Mouse (Mus musculus) gastrocnemius, postnatal 14 days (tissue): ENCODE data around the gene Sv2a. TPM values are rescaled to one million over a fixed set of nuclear protein-coding genes. Genes with fewer than 3 reads are reported as not detected.
A peak's percentile ranks its signal among the peaks of the same experiment; 100 is the strongest.
"Not testable (repeated sequence)": the region's sequence is repeated elsewhere in the genome, so short reads cannot be mapped to it uniquely, and the experiment has no call there.

Experiments used
- DNase-seq: peaks from one replicate; pipeline ENCODE4 v3.0.0; 2021; ENCODE audit warnings: mixed read lengths
- intact Hi-C: fragments of 180-260 bp; cut with DNase I; formaldehyde crosslinking; loops from one replicate; pipeline ENCODE4 v1.15.1; 2025; ENCODE audit warnings: low total_unique reads
- total RNA-seq, 2 experiments: library from RNA; stranded (reverse); gene quantifications; 2 replicates each; pipeline ENCODE4 v1.2.3; 2021

Gene Sv2a
- total RNA-seq, 2 experiments from 2014 or later: 1.8 to 4.0 TPM

DNA sequence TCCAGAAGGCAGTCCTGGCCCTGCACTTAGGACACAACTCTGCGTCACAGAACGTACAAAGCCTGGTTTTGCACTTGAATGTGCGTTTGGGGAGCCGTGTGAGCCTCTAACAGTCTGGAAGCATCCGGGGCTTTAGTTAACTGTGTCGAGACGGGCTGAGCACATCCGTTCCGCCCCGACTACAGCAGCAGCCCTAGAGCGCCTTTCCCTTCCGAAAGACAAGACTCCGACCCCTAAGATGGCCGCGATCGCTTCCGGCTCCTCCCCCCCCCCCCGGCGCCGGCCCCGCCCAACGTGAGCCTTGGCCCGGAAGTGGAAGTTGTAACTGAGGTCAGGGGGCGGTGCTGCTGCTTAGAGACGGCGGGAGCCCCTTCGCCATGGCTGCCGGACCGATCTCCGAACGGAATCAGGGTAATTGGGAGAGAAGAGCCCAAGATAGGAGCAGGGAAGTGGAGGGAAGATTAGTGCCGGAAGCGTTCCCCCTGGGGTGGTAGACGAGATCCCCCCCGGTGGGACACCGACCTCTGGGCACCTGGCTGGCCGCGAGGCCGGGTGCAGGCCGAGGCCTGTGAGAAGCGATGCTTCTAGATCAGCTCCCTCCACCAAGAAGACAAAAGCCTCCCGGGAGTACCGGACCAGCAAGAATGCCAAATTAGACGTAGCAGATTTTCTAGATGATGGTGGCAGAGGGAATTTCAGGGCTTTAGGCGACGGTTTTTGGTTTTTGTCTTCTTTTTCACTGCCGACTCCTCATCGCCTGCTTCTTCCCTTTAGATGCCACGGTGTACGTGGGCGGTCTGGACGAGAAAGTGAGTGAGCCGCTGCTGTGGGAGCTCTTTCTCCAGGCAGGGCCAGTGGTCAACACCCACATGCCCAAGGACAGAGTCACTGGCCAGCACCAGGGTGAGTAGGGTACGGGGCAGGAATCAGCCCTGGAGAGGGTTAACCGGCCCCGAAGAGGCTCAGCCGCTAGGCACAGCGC is 8.5 kb upstream of the Sv2a start, which contains the start of gene Sf3b4:
Gene Sf3b4, plus strand, starts transcription at position 136 of the 982 bp plus-strand sequence.
- intact Hi-C loops: no loop called here

DNA sequence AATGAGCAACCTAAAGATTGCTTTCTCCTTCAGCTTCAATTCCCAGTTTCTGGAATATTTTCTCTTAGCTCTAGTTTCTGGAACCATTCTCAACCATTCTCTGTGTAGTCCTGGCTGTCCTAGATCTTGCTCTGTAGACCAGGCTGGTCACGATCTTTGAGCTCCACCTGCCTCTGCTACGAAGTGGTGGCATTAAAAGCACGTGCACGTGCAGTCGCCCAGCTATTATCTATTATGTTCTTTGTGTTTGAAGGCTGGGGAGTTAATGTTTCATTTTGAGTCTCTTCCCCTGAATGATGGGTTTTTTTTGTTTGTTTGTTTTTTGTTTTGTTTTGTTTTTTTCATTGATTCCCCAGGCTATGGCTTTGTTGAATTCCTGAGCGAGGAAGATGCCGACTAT is 7.8 kb upstream of the Sv2a start:
- intact Hi-C loops: no loop called here
- DNase-seq: no peak

More for the DNA sequence above, 8.5 kb upstream of the Sv2a start, which contains the start of gene Sf3b4:
- peak; percentile 84 for DNase-seq

GRCm38 (mm10) chr3:96174042-96174441 is 6.9 kb upstream of the Sv2a start:
- DNase-seq, intact Hi-C loops: not testable (repeated sequence)

DNA sequence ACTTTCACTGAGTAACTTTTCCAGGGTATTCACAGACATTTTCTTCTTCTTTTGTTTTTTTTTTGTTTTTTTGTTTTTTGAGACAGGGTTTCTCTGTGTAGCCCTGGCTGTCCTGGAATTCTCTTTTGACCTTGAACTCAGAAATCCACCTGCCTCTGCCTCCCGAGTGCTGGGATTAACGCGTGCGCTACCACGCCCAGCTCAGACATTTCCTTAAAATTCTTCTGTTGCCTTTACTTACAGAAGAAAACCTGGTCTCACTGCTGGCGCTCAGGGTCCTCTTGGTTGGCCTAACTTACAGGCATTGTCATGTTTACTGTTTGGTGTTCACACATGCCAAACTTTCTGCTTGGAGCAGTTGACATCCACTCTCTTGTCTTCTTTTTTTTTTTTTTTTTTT is 5.7 kb upstream of the Sv2a start:
- intact Hi-C loops: no loop called here
- DNase-seq: no peak

GRCm38 (mm10) chr3:96178427-96178826 is 2.5 kb upstream of the Sv2a start:
- no peak for DNase-seq
- intact Hi-C loops: no loop called here

- intact Hi-C loops: no loop called here
- no peak for DNase-seq
Observed at GRCm38 (mm10) chr3:96178902-96179301, 2.0 kb upstream of the Sv2a start.

DNA sequence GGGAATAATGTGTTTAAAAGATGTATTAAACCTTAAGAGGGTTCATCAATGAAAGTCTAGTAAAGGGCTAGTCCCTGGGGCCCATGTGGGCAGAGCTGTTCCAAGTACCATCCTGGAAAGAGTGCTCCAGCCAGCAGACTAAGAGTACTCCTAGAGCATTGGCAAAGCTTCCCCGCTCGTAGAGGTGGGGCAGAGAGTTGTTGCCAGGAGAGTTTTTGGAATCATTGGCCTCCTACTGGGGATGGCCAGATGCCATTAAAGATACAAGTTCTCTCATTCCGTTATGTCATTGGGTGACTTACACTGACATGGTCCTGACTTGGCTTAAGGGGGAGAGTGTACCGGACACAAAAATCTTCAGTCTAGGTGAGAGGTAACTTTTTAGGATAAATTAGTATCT is 1.4 kb upstream of the Sv2a start:
- intact Hi-C loops: no loop called here
- DNase-seq: peak; percentile 55

DNA sequence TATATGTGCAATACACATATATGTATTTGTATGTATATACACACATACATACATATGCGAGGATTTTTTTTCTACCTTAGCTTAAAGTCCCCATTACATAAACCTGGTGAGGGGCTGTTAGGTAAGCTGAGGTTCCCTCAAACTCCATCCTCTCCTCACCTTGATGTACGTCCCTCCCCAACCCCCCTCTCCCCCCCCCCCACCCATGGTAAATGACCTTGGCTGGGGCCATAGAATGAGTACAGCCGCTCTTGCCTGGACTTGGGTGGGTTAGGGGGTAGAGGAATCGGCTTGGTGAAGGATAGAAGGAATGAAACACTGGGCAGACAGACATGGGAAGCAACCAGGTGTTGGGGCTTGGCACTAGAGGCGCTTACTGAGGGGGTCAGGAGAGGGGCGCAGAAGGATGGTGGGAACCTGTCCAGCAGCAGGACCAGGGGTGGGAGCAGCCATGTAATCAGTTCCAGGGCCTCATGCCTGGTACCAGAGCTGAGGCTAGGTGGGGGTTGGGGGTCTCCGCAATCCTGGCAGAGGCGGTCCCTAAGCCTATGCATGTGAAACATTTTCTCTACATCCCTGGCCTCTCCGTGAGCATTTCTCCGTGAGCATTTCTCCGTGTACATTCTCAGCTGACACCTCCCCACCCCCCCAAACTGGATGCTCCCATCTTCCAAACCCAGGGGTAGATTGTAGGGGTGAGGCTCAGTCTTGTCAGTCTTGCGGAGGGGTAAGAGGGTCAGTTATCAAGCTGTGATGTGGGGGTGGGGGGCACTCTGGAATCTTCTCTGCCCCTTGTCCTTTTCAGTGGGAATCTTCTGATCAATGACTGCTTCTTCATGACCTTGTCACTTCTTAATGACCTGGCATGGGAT is 795 bp downstream of the Sv2a start:
- intact Hi-C loops: no loop called here

DNA sequence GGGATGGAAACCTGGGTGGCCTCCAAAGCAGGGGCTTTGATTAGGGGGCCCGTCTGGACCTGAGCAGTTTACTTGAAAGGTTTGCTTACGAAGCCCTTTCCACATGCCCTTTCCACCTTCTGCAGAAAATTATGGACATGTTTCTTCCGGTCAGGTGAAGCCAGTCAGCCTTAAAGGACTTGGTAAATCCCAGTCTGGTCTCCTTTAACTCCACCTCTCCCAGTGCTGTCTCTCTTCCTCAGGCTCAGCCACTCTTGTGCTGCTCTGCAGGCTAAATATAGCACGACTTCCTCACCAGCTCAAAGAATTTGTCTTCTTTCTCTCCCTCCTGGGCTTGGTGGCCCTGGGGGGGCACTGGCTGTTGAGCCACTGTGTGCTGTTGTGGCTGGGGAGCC is 1.4 kb downstream of the Sv2a start:
- intact Hi-C loops: no loop called here
- no peak for DNase-seq

More for the DNA sequence above, 795 bp downstream of the Sv2a start:
- no peak for DNase-seq

DNA sequence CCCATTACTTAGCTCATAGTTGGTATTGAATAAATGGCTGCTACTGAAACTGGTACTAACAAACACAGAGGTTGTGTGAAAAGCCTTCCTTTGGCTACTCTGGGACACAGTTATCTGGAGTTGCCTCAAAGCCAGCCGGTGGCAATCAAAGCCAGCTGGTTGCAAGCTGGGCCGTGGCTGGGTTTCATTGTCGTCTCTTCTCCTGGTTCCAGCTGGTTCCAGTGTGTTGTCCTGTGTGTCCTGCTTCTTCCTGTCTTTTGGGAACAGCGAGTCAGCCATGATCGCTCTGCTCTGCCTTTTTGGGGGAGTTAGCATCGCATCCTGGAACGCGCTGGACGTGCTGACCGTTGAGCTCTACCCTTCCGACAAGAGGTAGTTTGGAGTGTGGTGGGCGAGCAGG is 12.0 kb downstream of the Sv2a start:
- intact Hi-C loops: no loop called here
- no peak for DNase-seq

DNA sequence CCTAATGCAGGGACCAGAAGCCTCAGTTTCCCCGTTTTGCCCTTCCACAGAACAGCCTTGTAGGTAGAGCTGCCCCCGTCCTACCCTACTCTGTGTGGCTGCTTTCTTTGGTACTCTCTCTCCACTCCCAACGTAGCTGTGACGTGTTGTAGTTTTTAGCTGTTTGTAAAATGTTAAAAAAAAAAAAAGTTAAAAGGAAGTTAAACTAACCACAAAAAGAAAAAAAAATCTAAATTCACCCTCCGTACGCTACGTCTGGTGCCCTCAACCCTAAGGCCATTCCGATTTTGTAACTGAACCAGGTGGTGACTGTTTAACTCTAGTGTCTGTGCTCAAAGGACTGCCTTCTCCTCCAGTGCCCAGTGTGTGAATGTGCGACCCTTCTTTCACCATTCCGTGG is 14.0 kb downstream of the Sv2a start:
- no peak for DNase-seq
- intact Hi-C loops: no loop called here

DNA sequence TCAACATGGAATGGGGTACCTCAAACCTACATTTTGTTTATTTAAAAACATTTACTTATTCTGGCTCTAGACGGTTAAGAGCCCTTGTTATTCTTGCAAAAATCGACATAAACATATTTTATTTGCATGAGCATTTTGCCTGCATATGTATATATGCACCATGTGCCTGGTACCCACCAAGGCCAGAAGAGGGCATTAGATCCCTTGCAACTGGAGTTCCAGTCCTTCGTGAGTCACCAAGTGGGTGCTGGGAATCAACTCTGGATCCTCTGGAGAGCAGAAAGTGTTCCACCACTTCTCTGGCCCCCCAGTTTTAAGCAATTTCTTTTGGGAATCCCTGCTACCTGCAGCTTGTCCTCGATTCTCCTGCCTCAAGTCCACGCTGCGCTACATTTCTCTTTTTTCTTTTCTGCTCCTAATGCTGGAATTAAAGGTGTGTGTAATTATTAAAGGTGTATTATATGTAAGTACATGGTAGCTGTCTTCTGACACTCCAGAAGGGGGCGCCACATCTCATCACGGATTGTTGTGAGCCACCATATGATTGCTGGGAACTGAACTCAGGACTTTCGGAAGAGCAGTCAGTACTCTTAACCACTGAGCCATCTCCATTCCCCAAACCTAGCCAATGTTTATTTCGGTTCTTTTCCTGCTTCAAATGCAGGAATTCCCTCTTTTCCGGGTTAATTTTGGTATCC is 14.8 kb downstream of the Sv2a start:
- intact Hi-C loops: no loop called here
- no peak for DNase-seq

GRCm38 (mm10) chr3:96196437-96197128 is 15.6 kb downstream of the Sv2a start:
- intact Hi-C loops: no loop called here
- no peak for DNase-seq

GRCm38 (mm10) chr3:96197129-96197749 is 16.3 kb downstream of the Sv2a start:
- peak; percentile 87 for DNase-seq
- intact Hi-C loops: no loop called here

GRCm38 (mm10) chr3:96198181-96198580 is 17.2 kb downstream of the Sv2a start:
- intact Hi-C loops: no loop called here
- DNase-seq: no peak

GRCm38 (mm10) chr3:96198601-96199251 is 17.8 kb downstream of the Sv2a start:
- DNase-seq, intact Hi-C loops: not testable (repeated sequence)

- intact Hi-C loops: no loop called here
Observed at GRCm38 (mm10) chr3:96199731-96200130, 18.8 kb downstream of the Sv2a start.

DNA sequence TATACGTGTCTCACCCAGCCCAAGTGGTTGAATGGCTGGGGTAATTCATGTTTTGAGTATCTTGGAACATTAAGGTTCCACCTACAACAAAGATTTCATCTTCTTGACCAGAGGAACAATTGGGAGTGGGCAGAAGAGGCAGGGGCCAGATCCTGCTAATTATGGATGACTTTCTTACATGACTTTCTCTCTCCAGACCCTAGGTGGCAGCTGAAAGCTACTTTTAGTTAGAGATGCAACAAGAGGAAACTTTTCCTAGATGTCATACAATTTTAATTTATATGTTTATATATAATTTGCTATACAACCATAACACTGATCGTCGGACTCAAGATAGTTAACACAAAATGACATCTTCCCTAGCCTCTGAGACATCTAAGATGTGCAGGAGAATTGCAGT is 26.9 kb downstream of the Sv2a start:
- DNase-seq: no peak
- intact Hi-C loops: no loop called here

More at GRCm38 (mm10) chr3:96199731-96200130, 18.8 kb downstream of the Sv2a start:
- DNase-seq: no peak
